Mouse (Mus musculus) telencephalon, adult 2 months (tissue): Measurements from ENCODE around the gene E130308A19Rik.

ENCODE experiments used
- DNase-seq: peaks from one replicate; pipeline ENCODE4 v3.0.0-alpha.2; 2011; ENCODE audit warnings: low read depth, low spot score

The E130308A19Rik gene

DNA sequence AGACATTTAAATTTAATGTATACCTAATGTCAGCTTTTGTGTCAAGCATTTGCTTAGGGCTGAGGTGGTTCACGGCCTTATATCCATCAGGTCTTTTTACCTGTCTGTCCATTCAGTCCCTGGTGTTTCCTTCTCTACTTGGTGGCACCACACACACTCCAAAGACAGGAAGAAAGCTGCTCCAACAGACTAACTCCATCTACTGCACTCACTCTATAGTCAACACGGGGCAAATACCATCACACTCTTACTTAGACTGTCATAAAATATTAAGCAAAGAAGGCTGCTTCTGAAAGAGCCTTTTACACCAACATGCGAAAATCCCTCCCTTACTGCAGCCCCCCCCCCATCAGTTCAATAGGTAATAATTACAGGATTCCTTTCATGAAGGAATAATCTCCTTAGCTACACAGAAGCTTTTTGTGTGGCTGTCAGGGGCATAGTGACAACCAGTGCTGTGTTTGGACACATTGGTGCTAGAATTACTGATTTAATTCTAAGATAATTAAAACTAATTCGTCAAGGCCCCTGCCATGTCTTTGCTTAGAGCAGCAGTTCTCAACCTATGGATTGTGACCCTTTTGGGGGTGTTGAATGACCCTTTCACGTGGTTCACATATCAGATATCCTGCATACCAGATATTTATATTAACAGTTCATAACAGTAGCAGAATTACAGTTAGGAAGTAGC lies 101.3 kb downstream of the E130308A19Rik start:
- DNase-seq = no peak

- DNase-seq = no peak
Observed at GRCm38 (mm10) chr4:59727878-59728261, 101.9 kb downstream of the E130308A19Rik start.

DNA sequence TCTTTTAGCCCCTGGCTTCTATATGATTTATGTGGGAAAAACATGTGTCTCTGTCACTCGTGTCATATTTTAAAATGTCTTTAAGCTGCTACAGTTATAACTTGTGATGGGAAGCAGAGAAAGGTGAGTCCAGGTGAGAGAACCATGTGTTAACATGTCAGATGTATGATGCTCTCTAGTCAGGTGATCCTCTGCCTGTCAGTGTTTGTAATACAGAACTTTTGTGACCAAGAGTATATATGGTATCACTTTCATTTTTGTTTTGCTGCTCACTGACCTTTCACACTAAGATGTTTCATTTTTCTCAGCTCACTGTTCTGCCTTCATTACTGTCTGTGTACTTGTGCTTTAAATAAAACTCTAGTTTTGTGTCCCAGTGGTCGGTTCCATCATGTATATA lies 102.8 kb downstream of the E130308A19Rik start:
- no peak for DNase-seq

DNA sequence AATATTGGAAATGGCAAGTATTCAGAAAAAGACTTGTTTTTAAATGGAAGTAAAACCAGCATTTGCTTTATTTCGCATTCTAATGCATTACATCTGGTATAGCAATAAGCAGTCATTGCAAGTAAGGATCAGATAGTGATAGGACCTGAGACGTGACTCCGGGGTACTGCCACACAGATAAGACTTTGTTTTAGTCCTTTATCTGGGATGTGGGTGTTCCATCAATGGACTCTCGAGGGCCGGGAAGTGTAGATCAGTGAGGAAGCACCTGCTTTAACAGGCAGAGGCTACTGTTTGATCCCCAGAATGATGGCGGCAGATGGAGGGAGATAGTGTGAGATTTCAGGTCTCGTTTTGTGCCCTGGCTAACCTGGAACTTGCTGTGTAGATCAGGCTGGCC lies 105.5 kb downstream of the E130308A19Rik start:
- no peak for DNase-seq

GRCm38 (mm10) chr4:59739321-59739720 lies 113.3 kb downstream of the E130308A19Rik start:
- DNase-seq = no peak

DNA sequence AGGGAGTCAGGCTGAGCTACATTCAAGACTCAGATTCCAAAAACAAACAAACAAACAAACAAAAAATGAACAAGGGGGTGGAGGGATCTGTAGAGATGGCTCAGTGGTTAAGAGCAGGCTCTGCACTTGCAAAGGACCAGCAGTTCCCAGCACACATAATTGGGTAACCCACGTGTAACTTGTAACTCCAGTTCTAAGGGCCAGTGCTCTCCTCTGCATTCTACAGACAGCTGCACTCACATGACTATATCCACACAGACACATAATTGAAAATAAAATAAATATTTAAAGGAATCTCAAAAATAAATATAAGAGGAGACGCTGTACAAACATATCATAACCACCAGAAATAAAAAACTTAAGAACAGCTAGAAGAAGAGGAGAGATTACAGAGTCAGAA lies 113.9 kb downstream of the E130308A19Rik start:
- DNase-seq = no peak

DNA sequence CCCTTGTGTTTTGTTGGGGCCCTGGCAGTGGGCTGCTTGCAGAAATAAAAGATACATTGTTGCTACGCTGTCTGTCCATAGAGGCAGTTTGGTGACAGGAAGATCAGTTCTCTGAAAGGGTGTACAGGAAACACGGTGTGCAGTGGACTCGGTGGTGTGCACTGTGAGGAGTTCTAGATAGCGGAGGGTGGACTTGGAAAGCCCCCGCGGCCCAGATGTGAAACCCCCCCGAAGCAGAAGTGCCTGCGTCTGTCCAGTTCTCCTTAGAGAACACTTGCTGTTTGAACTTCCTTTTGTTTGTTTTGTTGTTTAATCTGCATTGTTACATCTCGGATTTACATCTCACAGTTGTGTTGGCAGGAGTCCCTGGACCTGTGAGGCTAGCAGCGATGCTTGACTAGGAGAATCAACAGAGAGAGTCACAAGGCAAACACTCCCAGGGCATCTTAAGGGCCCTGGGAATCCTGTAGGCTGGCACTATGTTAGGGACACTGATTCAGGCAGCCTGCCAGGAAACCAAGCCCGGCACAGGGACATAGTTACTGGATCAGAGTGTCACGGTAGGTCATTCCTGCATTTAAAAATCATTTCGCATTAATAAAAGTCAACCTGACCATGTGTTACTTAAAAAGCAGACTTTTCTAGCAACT lies 127.6 kb downstream of the E130308A19Rik start:
- no peak for DNase-seq

- peak; percentile 75 for DNase-seq
Observed at GRCm38 (mm10) chr4:59756332-59757082, 130.5 kb downstream of the E130308A19Rik start.

DNA sequence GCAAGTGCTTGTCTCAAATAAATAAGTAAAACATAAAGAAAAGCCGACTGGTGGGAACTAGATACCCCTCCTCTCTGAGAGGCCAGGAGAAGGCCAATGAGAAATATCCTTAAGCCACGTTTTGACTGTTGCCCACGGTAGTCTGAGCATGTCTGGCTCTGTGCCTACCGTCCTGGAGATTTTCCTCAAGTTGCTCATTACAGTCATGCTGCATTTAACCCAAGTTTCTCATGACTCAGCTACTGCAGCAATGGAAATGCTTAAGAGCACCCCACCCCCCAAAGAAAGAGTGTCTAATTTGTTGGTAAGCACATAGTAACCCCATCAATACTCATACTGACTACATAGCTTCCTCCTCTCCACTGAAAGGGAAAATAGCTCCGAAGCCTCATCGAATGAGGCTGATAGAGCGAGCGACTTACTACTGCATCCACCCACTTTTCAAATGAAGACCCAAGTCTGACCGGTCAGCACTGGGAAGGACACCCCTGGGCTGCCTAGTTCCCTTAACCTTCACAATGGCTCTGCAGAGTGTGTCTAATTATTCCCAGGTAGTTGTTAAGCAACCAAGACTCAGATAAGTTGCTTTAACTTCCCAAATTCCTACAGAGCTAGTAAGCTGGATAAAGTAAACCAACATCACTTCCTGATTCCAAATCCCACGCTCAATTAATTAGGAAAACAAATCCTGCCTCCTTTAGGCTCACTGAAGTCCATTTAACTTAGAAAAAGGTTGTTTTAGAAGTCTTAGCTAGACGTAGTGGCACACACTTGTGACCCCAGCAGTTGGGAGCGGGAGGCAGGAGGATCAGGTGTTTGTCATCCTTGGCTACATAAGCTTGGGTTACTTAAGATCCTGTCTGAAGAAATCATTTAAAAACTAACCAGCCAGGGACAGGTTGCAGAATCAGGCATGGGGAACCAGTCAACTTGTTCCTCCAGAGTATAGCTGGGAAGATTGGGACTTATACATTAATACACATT lies 131.7 kb downstream of the E130308A19Rik start:
- DNase-seq = no peak

DNA sequence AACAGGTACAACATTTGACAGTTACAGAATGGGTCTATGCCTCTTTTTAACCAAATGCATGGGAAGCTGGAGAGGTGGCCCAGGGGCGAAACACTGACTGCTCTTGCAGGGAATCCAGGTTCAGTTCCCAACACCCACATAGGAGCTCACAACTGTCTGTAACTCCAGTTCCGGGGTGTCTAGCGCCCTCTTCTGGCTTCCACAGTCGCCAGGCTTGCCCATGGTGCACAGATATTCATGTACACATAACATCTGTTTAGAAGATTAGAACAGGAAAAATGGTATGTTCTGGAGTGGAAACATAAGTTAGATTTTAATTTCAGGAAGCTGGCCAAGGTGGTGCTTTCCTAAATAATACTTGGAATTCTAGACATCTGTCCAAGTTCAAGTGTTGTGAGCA lies 134.0 kb downstream of the E130308A19Rik start:
- DNase-seq = no peak

DNA sequence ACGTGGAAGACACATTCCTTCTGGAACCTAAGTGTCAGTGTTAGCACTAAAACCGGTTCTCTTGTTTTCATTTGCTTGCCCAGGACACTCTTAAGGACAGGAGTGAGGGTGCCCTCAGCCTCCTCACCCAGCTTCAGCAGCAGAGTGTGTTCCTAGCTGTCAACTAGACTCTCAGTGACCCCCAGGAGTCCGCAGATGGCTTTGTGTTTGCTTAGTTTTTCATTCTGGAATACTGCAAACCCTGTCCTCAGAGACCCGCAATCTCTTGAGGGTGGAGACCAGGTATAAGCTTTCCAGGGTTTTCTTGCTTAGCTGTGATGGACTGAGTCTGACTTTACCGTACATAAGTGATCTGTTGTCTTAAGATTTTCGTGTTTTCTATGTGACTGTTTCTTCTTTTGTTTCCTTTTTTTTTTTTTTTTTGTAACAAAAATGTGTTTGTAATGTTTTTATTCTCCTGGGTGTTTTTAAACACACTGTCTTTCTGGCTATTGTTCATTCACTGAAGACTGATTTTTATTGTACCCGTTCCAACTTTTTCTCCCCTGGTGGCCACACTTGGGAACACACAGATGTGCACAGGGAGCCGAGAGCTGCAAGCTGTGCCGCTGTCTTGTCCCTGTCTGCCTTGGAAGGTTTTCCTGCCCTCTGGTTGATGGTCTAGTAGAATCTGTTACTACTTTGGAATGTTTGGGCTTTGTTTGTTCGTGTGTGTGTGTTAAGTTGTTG lies 134.8 kb downstream of the E130308A19Rik start:
- no peak for DNase-seq

DNA sequence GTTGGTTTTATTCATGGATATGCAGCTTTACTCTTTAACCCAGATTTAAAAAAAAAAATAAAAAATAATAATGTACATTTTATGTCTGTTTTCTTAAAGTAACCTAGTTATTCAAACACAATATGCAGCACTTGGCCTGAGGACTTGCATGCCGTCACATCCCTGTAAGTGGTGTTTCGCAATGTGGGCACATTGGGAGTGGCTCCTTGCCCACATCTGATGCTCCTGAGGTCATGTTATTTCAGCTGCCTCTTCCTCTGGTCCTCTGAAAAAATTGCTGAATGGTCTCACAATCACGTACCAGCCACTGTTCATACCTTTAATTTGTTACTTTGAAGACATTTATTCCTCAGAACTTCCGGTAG lies 135.3 kb downstream of the E130308A19Rik start:
- DNase-seq = no peak

DNA sequence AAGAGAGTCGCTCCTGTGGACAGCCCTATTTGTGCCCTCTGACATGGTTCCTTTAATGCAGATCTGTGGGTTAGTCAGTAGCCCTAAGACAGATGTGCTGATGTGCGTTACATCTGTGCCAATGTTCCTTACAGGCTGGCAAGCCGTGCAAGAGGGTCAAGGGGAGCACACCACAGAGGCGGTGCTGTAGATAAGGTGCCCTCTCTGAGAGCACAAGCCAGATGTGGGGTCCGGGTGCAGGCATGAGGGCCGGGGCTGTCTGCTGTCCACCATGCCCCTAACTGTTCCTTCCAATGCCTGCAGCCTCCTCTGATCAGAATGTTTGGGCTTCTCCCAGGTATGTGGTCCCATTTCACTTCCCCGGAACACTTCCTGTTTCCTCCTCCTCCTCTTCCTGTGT lies 138.9 kb downstream of the E130308A19Rik start:
- no peak for DNase-seq

DNA sequence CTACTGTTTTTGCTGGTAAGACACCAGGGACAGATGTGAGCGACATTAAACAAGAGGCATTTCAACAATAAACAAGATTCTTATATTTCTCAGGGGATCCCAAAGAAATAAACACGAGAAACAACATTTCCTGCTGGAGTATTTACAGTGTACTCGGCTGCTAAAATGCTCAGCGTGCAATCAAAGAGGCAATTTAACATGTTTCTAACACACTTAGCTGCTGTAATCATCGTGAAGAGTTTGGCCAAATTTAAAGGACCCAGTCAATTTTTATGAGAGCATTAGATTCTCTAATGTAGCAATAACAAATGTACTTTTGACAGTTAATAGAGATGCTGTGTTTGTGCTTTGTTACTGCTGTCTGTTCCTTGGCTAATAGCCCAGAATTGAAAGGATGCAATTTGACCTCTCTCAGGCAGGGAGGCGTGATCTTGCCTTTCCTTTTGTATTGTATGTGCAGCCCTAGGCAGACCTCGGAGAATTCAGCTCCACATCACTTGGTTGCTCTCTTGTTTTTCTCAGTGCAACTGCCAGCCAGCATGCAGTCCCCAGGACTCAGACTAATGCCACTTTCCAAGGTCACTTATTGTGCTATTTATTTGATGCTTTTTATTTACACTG lies 139.5 kb downstream of the E130308A19Rik start:
- no peak for DNase-seq

DNA sequence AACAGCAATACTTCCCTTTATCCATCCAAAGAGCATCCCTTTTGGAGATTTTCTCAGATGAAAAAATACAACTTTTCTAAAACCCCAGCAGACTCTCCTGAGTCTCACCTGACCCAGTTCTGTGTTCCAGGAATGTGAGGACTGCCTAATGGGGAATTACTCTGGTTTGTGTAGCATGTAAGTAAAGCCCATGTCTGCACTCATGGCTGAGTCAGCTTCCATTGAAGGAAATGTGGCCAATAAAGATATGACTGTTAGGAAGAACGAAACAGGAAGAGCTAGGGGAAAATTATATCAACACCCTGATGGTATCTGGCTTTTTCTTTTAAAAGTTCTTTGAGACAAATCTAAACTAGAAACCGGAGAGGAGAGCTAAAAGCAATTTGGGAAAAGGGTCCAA lies 141.7 kb downstream of the E130308A19Rik start:
- no peak for DNase-seq

DNA sequence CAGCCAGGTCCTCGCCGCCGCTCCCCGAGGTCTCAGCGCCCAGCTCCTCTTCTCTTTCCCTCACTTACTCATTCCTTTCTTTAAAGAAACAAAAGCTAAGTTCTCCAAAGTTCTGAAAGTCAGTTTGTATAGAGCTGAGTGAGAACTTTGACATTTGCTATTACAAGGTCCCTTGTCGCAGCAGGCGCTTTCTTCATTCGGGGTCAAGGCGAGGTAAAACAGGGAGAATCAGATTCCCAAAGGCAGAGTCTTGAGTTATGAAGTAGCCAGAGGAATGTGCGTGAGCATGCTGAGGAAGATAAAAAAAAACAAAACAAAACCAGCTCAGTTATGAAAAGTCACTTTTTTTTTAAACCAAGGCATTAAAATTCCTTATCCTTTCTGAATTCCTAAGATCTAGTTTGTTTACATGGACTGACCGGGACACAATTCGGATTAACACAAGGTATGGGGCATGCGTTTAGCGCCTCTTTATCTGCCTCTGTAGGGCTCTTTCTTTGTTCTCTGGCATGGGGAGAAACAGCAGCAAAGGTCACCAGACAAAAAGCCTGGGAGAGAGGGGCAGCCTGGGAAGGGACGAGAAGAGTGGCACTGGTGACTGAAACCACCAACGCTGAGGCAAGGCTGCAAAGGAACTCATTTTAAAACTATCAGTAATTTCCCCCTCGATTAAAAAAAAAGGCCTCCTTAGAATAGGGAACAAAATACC lies 146.3 kb downstream of the E130308A19Rik start:
- no peak for DNase-seq

- DNase-seq = no peak
Observed at GRCm38 (mm10) chr4:59777828-59778227, 151.8 kb downstream of the E130308A19Rik start.

DNA sequence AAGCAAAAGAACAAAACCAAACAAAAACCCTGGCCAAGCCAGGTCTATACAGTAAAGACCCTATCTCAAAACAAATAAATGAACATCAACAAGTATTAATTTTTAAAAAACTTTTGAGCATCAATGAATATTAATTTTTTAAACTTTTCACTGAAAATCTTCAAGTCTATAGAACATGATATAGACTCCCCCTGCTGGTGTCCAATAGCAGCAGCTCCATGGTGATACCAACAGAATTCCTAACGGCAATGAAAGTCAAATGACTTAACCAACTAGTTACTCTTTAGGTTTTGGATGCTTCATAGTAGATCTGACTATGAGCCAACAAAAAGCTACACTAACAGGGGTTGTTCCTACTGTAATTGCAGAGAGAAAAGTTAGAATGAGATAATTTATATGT lies 154.6 kb downstream of the E130308A19Rik start:
- no peak for DNase-seq

GRCm38 (mm10) chr4:59782853-59783684 lies 157.1 kb downstream of the E130308A19Rik start:
- DNase-seq = no peak
